Mouse (Mus musculus) lung, embryonic 14.5 days (tissue): ENCODE measurements around the gene Lrrc52. TPM values are rescaled to one million over a fixed set of nuclear protein-coding genes. Genes with fewer than 3 reads are reported as not detected.

Source experiments
- ATAC-seq: fragments of 200-750 bp; cut with Nextera tagmentation; 2 replicates; pipeline ENCODE4 v1.8.0; 2017; ENCODE audit warnings: mild to moderate bottlenecking, moderate TSS enrichment, moderate library complexity; ENCODE audit not compliant: insufficient read depth
- DNase-seq: peaks from one replicate; pipeline ENCODE4 v3.0.0-alpha.2; 2015
- H3K27ac ChIP-seq: fragments of 300-500 bp; sonication (generic); 2 replicates; pipeline ENCODE4 v1.5.1; 2014; ENCODE audit warnings: low read depth, mild to moderate bottlenecking, moderate library complexity
- H3K27me3 ChIP-seq: fragments of 300-500 bp; sonication (generic); 2 replicates; pipeline ENCODE4 v1.6.1; 2014; ENCODE audit warnings: low read length, control low read depth; ENCODE audit not compliant: insufficient read depth
- H3K36me3 ChIP-seq: fragments of 300-500 bp; sonication (generic); 2 replicates; pipeline ENCODE4 v1.6.1; 2014; ENCODE audit warnings: control low read depth; ENCODE audit not compliant: insufficient read depth
- H3K4me1 ChIP-seq: fragments of 300-500 bp; sonication (generic); 2 replicates; pipeline ENCODE4 v1.6.1; 2014; ENCODE audit warnings: antibody characterized with exemption, control low read depth; ENCODE audit not compliant: insufficient read depth
- H3K4me2 ChIP-seq: fragments of 300-500 bp; sonication (generic); 2 replicates; pipeline ENCODE4 v1.6.1; 2014; ENCODE audit warnings: mild to moderate bottlenecking
- H3K4me3 ChIP-seq: fragments of 300-500 bp; sonication (generic); 2 replicates; pipeline ENCODE4 v1.5.1; 2014; ENCODE audit warnings: low read depth, low read length
- H3K9ac ChIP-seq: fragments of 300-500 bp; sonication (generic); 2 replicates; pipeline ENCODE4 v1.6.1; 2014
- H3K9me3 ChIP-seq: fragments of 300-500 bp; sonication (generic); 2 replicates; pipeline ENCODE4 v1.6.1; 2016; ENCODE audit warnings: low read depth, low read length, control low read depth
- CTCF ChIP-seq: IDR thresholded peaks from 2 replicates; pipeline ENCODE4 v1.5.1; 2016; ENCODE audit warnings: antibody characterized with exemption, low read depth
- WGBS: fragments of 180-500 bp; shearing (Covaris S2); extraction: QIAGEN DNeasy Blood & Tissue Kit; methylation state at CpG from one replicate; pipeline ENCODE4 v1.1.7; 2014; 5-methylcytosine and 5-hydroxymethylcytosine counted together
- polyA plus RNA-seq: library from polyadenylated mRNA; unstranded; fragments of >200 nt; fragmentation: Nextera tagmentation; extraction: Ambion mirVana; gene quantifications from 2 replicates; pipeline ENCODE4 v1.2.1, GENCODE M21; 2014

Gene Lrrc52
- polyA plus RNA-seq, 1 experiment from 2014 or later, result 0.96 TPM

GRCm38 (mm10) chr1:167437091-167437490 is 29.5 kb downstream of the Lrrc52 start:
- H3K9ac ChIP-seq, result no peak overlapping the region
- WGBS, result 65% methylated on average over 7 of the region's 7 CpGs
- TF ChIP-seq CTCF, result no peak
- H3K4me1 ChIP-seq, result no peaks in the 10 kb centered on the region
- no peak for ATAC-seq
- no peak overlapping the region for H3K27ac ChIP-seq
- no peaks in the 10 kb centered on the region for H3K36me3 ChIP-seq
- DNase-seq, result no peak
- no peaks in the 10 kb centered on the region for H3K9me3 ChIP-seq
- no peak overlapping the region for H3K4me3 ChIP-seq
- H3K27me3 ChIP-seq, result no peaks in the 10 kb centered on the region
- no peak overlapping the region for H3K4me2 ChIP-seq

GRCm38 (mm10) chr1:167436186-167436975 is 30.2 kb downstream of the Lrrc52 start:
- Histone ChIP-seq H3K36me3 (no peaks in the 10 kb centered on the region), H3K27ac (no peak overlapping the region), H3K27me3 (no peaks in the 10 kb centered on the region), H3K9ac (no peak overlapping the region), H3K4me3 (no peak overlapping the region), H3K9me3 (no peaks in the 10 kb centered on the region), H3K4me1 (no peaks in the 10 kb centered on the region), H3K4me2 (no peak overlapping the region)
- DNase-seq, result no peak
- TF ChIP-seq CTCF, result no peak
- no peak for ATAC-seq
- WGBS, result 74% methylated on average over 7 of the region's 7 CpGs

- no peak overlapping the region for H3K4me3 ChIP-seq
- no peak for TF ChIP-seq CTCF
- H3K27me3 ChIP-seq, result no peaks in the 10 kb centered on the region
- DNase-seq, result no peak
- H3K36me3 ChIP-seq, result no peaks in the 10 kb centered on the region
- no peak overlapping the region for H3K27ac ChIP-seq
- no peak overlapping the region for H3K4me2 ChIP-seq
- H3K9ac ChIP-seq, result no peak overlapping the region
- 87% methylated on average over 4 of the region's 4 CpGs for WGBS
- H3K9me3 ChIP-seq, result no peaks in the 10 kb centered on the region
- ATAC-seq, result no peak
- no peaks in the 10 kb centered on the region for H3K4me1 ChIP-seq
These were observed 31.6 kb downstream of the Lrrc52 start for GRCm38 (mm10) chr1:167434931-167435330.

GRCm38 (mm10) chr1:167430976-167431676 is 35.5 kb downstream of the Lrrc52 start:
- DNase-seq (peak; percentile 52), ATAC-seq (peak; percentile 78)
- peak overlapping the region; percentile 60 for H3K27ac ChIP-seq
- H3K9ac ChIP-seq, result no peak overlapping the region
- WGBS, result 49% methylated on average over 9 of the region's 9 CpGs
- H3K4me3 ChIP-seq, result no peak overlapping the region
- H3K4me1 ChIP-seq, result no peaks in the 10 kb centered on the region
- no peak for TF ChIP-seq CTCF
- no peaks in the 10 kb centered on the region for H3K9me3 ChIP-seq
- H3K4me2 ChIP-seq, result no peak overlapping the region
- no peaks in the 10 kb centered on the region for H3K27me3 ChIP-seq
- no peaks in the 10 kb centered on the region for H3K36me3 ChIP-seq

GRCm38 (mm10) chr1:167426681-167427080 is 39.9 kb downstream of the Lrrc52 start:
- Histone ChIP-seq H3K27me3 (no peaks in the 10 kb centered on the region), H3K4me3 (no peak overlapping the region), H3K9me3 (no peaks in the 10 kb centered on the region), H3K36me3 (no peaks in the 10 kb centered on the region), H3K4me2 (no peak overlapping the region), H3K9ac (no peak overlapping the region), H3K4me1 (no peaks in the 10 kb centered on the region), H3K27ac (no peak overlapping the region)
- no peak for TF ChIP-seq CTCF
- DNase-seq, result no peak
- 83% methylated on average over 7 of the region's 7 CpGs for WGBS
- ATAC-seq, result no peak

GRCm38 (mm10) chr1:167425572-167425971 is 41.0 kb downstream of the Lrrc52 start:
- Histone ChIP-seq H3K36me3 (no peaks in the 10 kb centered on the region), H3K4me2 (no peak overlapping the region), H3K27ac (no peak overlapping the region), H3K4me1 (no peaks in the 10 kb centered on the region), H3K9me3 (no peaks in the 10 kb centered on the region), H3K9ac (no peak overlapping the region), H3K4me3 (no peak overlapping the region), H3K27me3 (no peaks in the 10 kb centered on the region)
- DNase-seq (no peak), ATAC-seq (no peak)
- TF ChIP-seq CTCF, result no peak
- WGBS, result 70% methylated on average over 5 of the region's 5 CpGs

- Histone ChIP-seq H3K9ac (no peak overlapping the region), H3K4me2 (no peak overlapping the region), H3K27ac (no peak overlapping the region), H3K27me3 (no peaks in the 10 kb centered on the region), H3K4me1 (no peaks in the 10 kb centered on the region), H3K4me3 (no peak overlapping the region), H3K9me3 (no peaks in the 10 kb centered on the region), H3K36me3 (no peaks in the 10 kb centered on the region)
- TF ChIP-seq CTCF, result no peak
- ATAC-seq (no peak), DNase-seq (no peak)
- 72% methylated on average over 11 of the region's 11 CpGs for WGBS
These were observed 43.9 kb downstream of the Lrrc52 start for GRCm38 (mm10) chr1:167422501-167423240.
